Mouse (Mus musculus) midbrain, postnatal 0 days (tissue): ENCODE data around the gene Gdap2. TPM values are rescaled to one million over a fixed set of nuclear protein-coding genes. Genes with fewer than 3 reads are reported as not detected.

Source experiments
- ATAC-seq: fragments of 200-750 bp; cut with Nextera tagmentation; 2 replicates; pipeline ENCODE4 v1.8.0; 2017; ENCODE audit warnings: moderate number of reproducible peaks, mild to moderate bottlenecking, moderate TSS enrichment, moderate library complexity; ENCODE audit not compliant: low FRiP score
- DNase-seq: peaks from one replicate; pipeline ENCODE4 v3.0.0-alpha.2; 2015; ENCODE audit warnings: low spot score
- H3K27ac ChIP-seq: fragments of 300-500 bp; sonication (generic); 2 replicates; pipeline ENCODE4 v1.5.1; 2014; ENCODE audit warnings: low read depth, mild to moderate bottlenecking, low read length, mixed read lengths
- H3K27me3 ChIP-seq: fragments of 300-500 bp; sonication (generic); 2 replicates; pipeline ENCODE4 v1.6.1; 2014; ENCODE audit warnings: low read length, control low read depth, mixed read lengths; ENCODE audit not compliant: insufficient read depth
- H3K36me3 ChIP-seq: fragments of 300-500 bp; sonication (generic); 2 replicates; pipeline ENCODE4 v1.6.1; 2014; ENCODE audit warnings: low read length, control low read depth, mixed read lengths; ENCODE audit not compliant: insufficient read depth
- H3K4me1 ChIP-seq: fragments of 300-500 bp; sonication (generic); 2 replicates; pipeline ENCODE4 v1.6.1; 2014; ENCODE audit warnings: mild to moderate bottlenecking, control low read depth, antibody characterized with exemption, low read length, mixed read lengths; ENCODE audit not compliant: insufficient read depth
- H3K4me2 ChIP-seq: fragments of 300-500 bp; sonication (generic); 2 replicates; pipeline ENCODE4 v1.6.1; 2014; ENCODE audit warnings: low read depth, mild to moderate bottlenecking, low read length, mixed read lengths; ENCODE audit not compliant: poor library complexity, severe bottlenecking
- H3K4me3 ChIP-seq: fragments of 300-500 bp; sonication (generic); 2 replicates; pipeline ENCODE4 v1.5.1; 2014; ENCODE audit warnings: low read depth, mild to moderate bottlenecking, low read length, moderate library complexity
- H3K9ac ChIP-seq: fragments of 300-500 bp; sonication (generic); replicated peaks from 2 replicates; pipeline ENCODE4 v1.6.1; 2014; ENCODE audit warnings: mild to moderate bottlenecking, low read length, moderate library complexity, mixed read lengths; ENCODE audit not compliant: poor library complexity, severe bottlenecking
- H3K9me3 ChIP-seq: fragments of 300-500 bp; sonication (generic); 2 replicates; pipeline ENCODE4 v1.6.1; 2016; ENCODE audit warnings: low read length, control low read depth
- CTCF ChIP-seq: IDR thresholded peaks from 2 replicates; pipeline ENCODE4 v1.5.1; 2016; ENCODE audit warnings: antibody characterized with exemption, mild to moderate bottlenecking
- WGBS: fragments of 180-500 bp; shearing (Covaris S2); extraction: QIAGEN DNeasy Blood & Tissue Kit; methylation state at CpG from one replicate; pipeline ENCODE4 v1.1.7; 2014; 5-methylcytosine and 5-hydroxymethylcytosine counted together
- polyA plus RNA-seq: library from polyadenylated mRNA; unstranded; fragments of >200 nt; fragmentation: Nextera tagmentation; extraction: Ambion mirVana; gene quantifications from 2 replicates; pipeline ENCODE4 v1.2.1, GENCODE M21; 2015
- total RNA-seq: library from RNA; depleted of rRNA; stranded (reverse); fragments of >200 nt; gene quantifications from 2 replicates; pipeline ENCODE4 v1.2.3, GENCODE M21; 2014; rRNA removed

Gene Gdap2
- total and polyA plus RNA-seq, 2 experiments from 2014 or later = 21.6 to 47.3 TPM

GRCm38 (mm10) chr3:100227509-100227908 lies 65.3 kb downstream of the Gdap2 start:
- Histone ChIP-seq H3K9me3 (no peaks in the 10 kb centered on the region), H3K4me3 (no peak overlapping the region), H3K27me3 (no peaks in the 10 kb centered on the region), H3K27ac (no peak overlapping the region), H3K9ac (no peak overlapping the region), H3K36me3 (no peaks in the 10 kb centered on the region), H3K4me2 (no peak overlapping the region), H3K4me1 (no peaks in the 10 kb centered on the region)
- TF ChIP-seq CTCF = no peak
- no peak for DNase-seq
- 74% methylated on average over 1 of the region's 1 CpGs for WGBS
- no peak for ATAC-seq

GRCm38 (mm10) chr3:100228981-100229380 lies 66.8 kb downstream of the Gdap2 start:
- Histone ChIP-seq H3K4me2 (no peak overlapping the region), H3K36me3 (no peaks in the 10 kb centered on the region), H3K27ac (no peak overlapping the region), H3K4me3 (no peak overlapping the region), H3K9ac (no peak overlapping the region), H3K27me3 (no peaks in the 10 kb centered on the region), H3K9me3 (no peaks in the 10 kb centered on the region), H3K4me1 (no peaks in the 10 kb centered on the region)
- ATAC-seq = no peak
- 88% methylated on average over 3 of the region's 3 CpGs for WGBS
- TF ChIP-seq CTCF = no peak
- no peak for DNase-seq

- ATAC-seq = no peak
- TF ChIP-seq CTCF = no peak
Measured at GRCm38 (mm10) chr3:100236725-100237436, 74.7 kb downstream of the Gdap2 start.

GRCm38 (mm10) chr3:100242230-100242629 lies 80.0 kb downstream of the Gdap2 start:
- TF ChIP-seq CTCF = no peak
- no peak overlapping the region for H3K4me2 ChIP-seq
- H3K9me3 ChIP-seq = no peaks in the 10 kb centered on the region
- H3K4me1 ChIP-seq = no peaks in the 10 kb centered on the region
- DNase-seq (no peak), ATAC-seq (no peak)
- no peak overlapping the region for H3K27ac ChIP-seq
- whole genome bisulfite sequencing = 90% methylated on average over 4 of the region's 4 CpGs
- no peak overlapping the region for H3K9ac ChIP-seq
- no peak overlapping the region for H3K4me3 ChIP-seq
- H3K36me3 ChIP-seq = no peaks in the 10 kb centered on the region
- H3K27me3 ChIP-seq = no peaks in the 10 kb centered on the region

More at GRCm38 (mm10) chr3:100236725-100237436, 74.7 kb downstream of the Gdap2 start:
- Histone ChIP-seq H3K9me3 (no peaks in the 10 kb centered on the region), H3K27me3 (no peaks in the 10 kb centered on the region), H3K27ac (no peak overlapping the region), H3K9ac (no peak overlapping the region), H3K4me2 (no peak overlapping the region), H3K4me3 (no peak overlapping the region), H3K4me1 (no peaks in the 10 kb centered on the region), H3K36me3 (no peaks in the 10 kb centered on the region)
- no peak for DNase-seq

- H3K9ac ChIP-seq = no peak overlapping the region
- no peaks in the 10 kb centered on the region for H3K36me3 ChIP-seq
- ATAC-seq (no peak), DNase-seq (no peak)
- no peak overlapping the region for H3K4me3 ChIP-seq
- H3K9me3 ChIP-seq = no peaks in the 10 kb centered on the region
- H3K4me2 ChIP-seq = no peak overlapping the region
- WGBS = 60% methylated on average over 4 of the region's 4 CpGs
- no peaks in the 10 kb centered on the region for H3K4me1 ChIP-seq
- no peaks in the 10 kb centered on the region for H3K27me3 ChIP-seq
- no peak overlapping the region for H3K27ac ChIP-seq
- no peak for TF ChIP-seq CTCF
Measured at GRCm38 (mm10) chr3:100246286-100246825, 84.2 kb downstream of the Gdap2 start.

Other genes starting within 250 kb of the Gdap2 start
- 13.8 and 20.0 TPM in 2 replicates for gene Wdr3, start within 50 bp of the Gdap2 start, total RNA-seq
- 20.6 and 22.9 TPM in 2 replicates for gene Wdr3, start within 50 bp of the Gdap2 start, polyA plus RNA-seq